Mouse (Mus musculus): ENCODE measurements around the gene Ttc28. TPM values are rescaled to one million over a fixed set of nuclear protein-coding genes. Genes with fewer than 3 reads are reported as not detected.

Gene Ttc28
- polyA plus RNA-seq, 1 experiment from 2014 or later, result 14.5 TPM

DNA sequence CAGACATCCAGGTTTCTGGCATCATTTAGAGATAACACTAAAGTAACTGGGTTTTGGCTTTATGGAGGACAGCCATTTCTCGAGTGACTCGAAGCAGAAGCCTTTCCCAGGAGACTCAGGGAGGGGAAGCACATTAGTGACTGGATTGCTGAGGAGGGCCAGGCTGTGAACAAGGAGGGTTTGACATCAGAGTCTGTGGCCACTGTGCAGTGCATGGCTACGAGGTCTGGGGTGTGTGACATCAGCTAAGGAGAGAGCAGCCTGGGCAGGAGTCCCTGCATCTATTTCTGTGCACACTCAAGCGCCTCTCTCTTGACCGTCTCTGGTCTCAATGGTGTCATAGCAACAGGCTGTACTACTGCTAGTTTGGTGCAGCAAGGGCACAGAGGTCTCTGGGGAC, 383.8 kb downstream of the Ttc28 start:
- peak overlapping the region; percentile 17; the same call in 1 of the 2 replicates for H3K9ac ChIP-seq (ENCODE audit: low read depth, low read length)
- H3K4me2 ChIP-seq (ENCODE audit: low read length), result no peak overlapping the region
- ATAC-seq, result 0 out of 2 replicates have a peak, but pooled peaks have one; percentile 25

DNA sequence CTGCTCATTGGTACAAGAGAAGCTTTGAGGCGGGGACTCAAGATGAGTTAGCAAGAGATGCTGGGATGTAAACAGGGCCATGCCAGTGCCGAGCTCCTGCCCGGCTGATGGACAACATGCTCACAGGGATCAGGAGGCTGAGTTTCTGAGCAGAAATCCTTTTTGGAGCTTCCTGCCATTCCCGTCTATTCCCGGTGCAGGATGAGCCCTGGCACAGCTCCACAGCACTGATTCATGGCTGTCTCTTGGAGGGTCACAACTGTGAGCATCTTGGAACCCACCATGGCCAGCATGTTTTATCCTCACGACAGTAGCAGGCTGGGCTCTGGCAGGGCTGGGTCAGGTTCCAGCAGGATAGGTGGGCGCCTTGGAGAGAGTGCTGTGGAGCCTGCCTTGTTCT, 384.9 kb downstream of the Ttc28 start:
- 82% methylated on average over 7 of the region's 7 CpGs for WGBS
- Histone ChIP-seq H3K9me3 (ENCODE audit: control insufficient read depth, low read length) (no peaks in the 10 kb centered on the region), H3K36me3 (ENCODE audit: control insufficient read depth, insufficient read depth, low read length) (peaks cover 15% of the 10 kb centered on the region; the same call in 1 of the 2 replicates)

More for the DNA sequence above, 383.8 kb downstream of the Ttc28 start:
- 23% methylated on average over 5 of the region's 5 CpGs for WGBS
- Histone ChIP-seq H3K4me3 (ENCODE audit: low read length) (no peak overlapping the region), H3K9me3 (ENCODE audit: control insufficient read depth, low read length) (no peaks in the 10 kb centered on the region), H3K4me1 (ENCODE audit: control insufficient read depth, insufficient read depth, low read depth, low read length) (peaks cover 23% of the 10 kb centered on the region), H3K36me3 (ENCODE audit: control insufficient read depth, insufficient read depth, low read length) (peaks cover 15% of the 10 kb centered on the region; the same call in 1 of the 2 replicates), H3K27me3 (replicated peaks; ENCODE audit: control insufficient read depth, insufficient read depth, low read length) (no peaks in the 10 kb centered on the region), H3K27ac (ENCODE audit: low read depth, low read length) (0 out of 2 replicates have a peak overlapping the region, but pooled peaks have one; percentile 36)

DNA sequence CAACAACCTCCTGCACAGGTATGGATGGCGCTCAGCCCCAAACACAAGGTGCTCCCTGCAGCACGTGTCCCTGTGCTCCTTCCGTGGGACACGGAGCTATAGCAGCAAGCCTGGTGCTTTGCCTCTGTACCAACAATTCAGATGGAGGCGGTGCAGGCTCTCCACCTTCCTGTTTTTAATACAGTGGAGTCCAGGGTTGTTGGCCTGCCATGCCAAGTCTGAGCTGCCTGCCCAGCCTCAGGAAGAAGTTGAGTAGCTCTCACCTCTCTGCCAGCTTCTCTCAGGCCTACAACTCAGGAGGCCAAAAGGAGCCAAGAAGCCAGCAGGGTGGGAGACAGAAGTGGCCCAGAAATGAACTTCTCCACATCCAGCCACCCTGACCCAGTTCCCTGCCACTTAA, 387.1 kb downstream of the Ttc28 start:
- 91% methylated on average over 5 of the region's 5 CpGs for WGBS
- peaks cover 27% of the 10 kb centered on the region for H3K4me1 ChIP-seq (ENCODE audit: control insufficient read depth, insufficient read depth, low read depth, low read length)
- H3K9ac ChIP-seq (ENCODE audit: low read depth, low read length), result no peak overlapping the region
- H3K4me3 ChIP-seq (ENCODE audit: low read length), result no peak overlapping the region
- no peak overlapping the region for H3K4me2 ChIP-seq (ENCODE audit: low read length)
- no peaks in the 10 kb centered on the region for H3K9me3 ChIP-seq (ENCODE audit: control insufficient read depth, low read length)
- H3K27me3 ChIP-seq (replicated peaks; ENCODE audit: control insufficient read depth, insufficient read depth, low read length), result no peaks in the 10 kb centered on the region
- peaks cover 15% of the 10 kb centered on the region; the same call in 1 of the 2 replicates for H3K36me3 ChIP-seq (ENCODE audit: control insufficient read depth, insufficient read depth, low read length)
- 0 out of 2 replicates have a peak overlapping the region, but pooled peaks have one; percentile 26 for H3K27ac ChIP-seq (ENCODE audit: low read depth, low read length)
- no peak for ATAC-seq

More for the DNA sequence above, 384.9 kb downstream of the Ttc28 start:
- Histone ChIP-seq H3K4me1 (ENCODE audit: control insufficient read depth, insufficient read depth, low read depth, low read length) (peaks cover 26% of the 10 kb centered on the region), H3K27ac (ENCODE audit: low read depth, low read length) (no peak overlapping the region), H3K27me3 (replicated peaks; ENCODE audit: control insufficient read depth, insufficient read depth, low read length) (no peaks in the 10 kb centered on the region), H3K4me3 (ENCODE audit: low read length) (no peak overlapping the region), H3K9ac (ENCODE audit: low read depth, low read length) (no peak overlapping the region), H3K4me2 (ENCODE audit: low read length) (no peak overlapping the region)
- no peak for ATAC-seq

DNA sequence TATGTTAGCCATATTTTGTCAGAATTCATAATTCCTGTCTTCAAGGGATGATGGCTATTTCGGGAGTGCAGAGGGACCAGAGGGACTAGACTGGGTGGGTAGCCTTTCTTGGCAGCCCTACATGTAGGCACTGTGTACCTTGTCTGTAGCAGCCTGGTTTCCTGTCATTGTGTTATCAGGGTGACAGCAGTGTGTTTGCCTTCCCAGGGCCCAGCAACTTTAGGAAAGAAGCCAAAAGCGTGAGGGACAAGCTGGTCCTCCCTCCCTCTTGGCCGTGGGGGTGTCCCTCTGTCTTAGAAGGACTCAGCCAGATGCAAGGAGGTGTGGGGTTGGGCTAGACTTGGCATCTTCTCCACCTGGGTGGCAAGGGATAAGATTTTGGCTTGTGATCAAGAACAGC, 387.5 kb downstream of the Ttc28 start:
- H3K4me2 ChIP-seq (ENCODE audit: low read length), result no peak overlapping the region
- H3K9ac ChIP-seq (ENCODE audit: low read depth, low read length), result no peak overlapping the region
- H3K9me3 ChIP-seq (ENCODE audit: control insufficient read depth, low read length), result no peaks in the 10 kb centered on the region
- peaks cover 23% of the 10 kb centered on the region for H3K4me1 ChIP-seq (ENCODE audit: control insufficient read depth, insufficient read depth, low read depth, low read length)
- ATAC-seq, result no peak
- no peaks in the 10 kb centered on the region for H3K27me3 ChIP-seq (replicated peaks; ENCODE audit: control insufficient read depth, insufficient read depth, low read length)
- peaks cover 15% of the 10 kb centered on the region; the same call in 1 of the 2 replicates for H3K36me3 ChIP-seq (ENCODE audit: control insufficient read depth, insufficient read depth, low read length)
- 68% methylated on average over 3 of the region's 3 CpGs for WGBS
- 0 out of 2 replicates have a peak overlapping the region, but pooled peaks have one; percentile 26 for H3K27ac ChIP-seq (ENCODE audit: low read depth, low read length)
- no peak overlapping the region for H3K4me3 ChIP-seq (ENCODE audit: low read length)

DNA sequence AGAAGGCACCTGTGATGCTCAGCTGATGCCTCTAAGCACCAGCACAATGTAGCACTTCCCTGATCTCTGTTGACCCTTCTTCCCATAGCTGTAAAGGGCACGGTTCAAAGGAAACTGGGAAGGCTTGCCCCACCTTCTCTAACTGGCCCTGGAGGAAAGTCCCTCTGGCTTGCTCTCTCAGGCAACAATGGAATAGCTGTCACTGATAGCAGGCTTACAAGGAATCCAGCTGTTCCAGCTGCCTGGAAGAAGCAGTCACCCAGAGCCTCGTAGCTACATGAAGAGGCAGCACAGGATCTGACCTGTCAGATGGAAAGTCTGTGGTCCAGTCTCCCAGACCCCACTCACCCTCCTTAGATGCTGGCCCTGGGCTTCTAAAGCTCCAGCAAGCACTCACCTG, 389.2 kb downstream of the Ttc28 start:
- WGBS, result 33% methylated on average over 2 of the region's 2 CpGs
- H3K27ac ChIP-seq (ENCODE audit: low read depth, low read length), result no peak overlapping the region
- no peak for ATAC-seq
- no peak overlapping the region for H3K4me3 ChIP-seq (ENCODE audit: low read length)
- H3K4me2 ChIP-seq (ENCODE audit: low read length), result no peak overlapping the region
- no peak overlapping the region for H3K9ac ChIP-seq (ENCODE audit: low read depth, low read length)
- peaks cover 5% of the 10 kb centered on the region for H3K4me1 ChIP-seq (ENCODE audit: control insufficient read depth, insufficient read depth, low read depth, low read length)
- peaks cover 17% of the 10 kb centered on the region; the same call in 1 of the 2 replicates for H3K36me3 ChIP-seq (ENCODE audit: control insufficient read depth, insufficient read depth, low read length)
- H3K27me3 ChIP-seq (replicated peaks; ENCODE audit: control insufficient read depth, insufficient read depth, low read length), result no peaks in the 10 kb centered on the region
- no peaks in the 10 kb centered on the region for H3K9me3 ChIP-seq (ENCODE audit: control insufficient read depth, low read length)

DNA sequence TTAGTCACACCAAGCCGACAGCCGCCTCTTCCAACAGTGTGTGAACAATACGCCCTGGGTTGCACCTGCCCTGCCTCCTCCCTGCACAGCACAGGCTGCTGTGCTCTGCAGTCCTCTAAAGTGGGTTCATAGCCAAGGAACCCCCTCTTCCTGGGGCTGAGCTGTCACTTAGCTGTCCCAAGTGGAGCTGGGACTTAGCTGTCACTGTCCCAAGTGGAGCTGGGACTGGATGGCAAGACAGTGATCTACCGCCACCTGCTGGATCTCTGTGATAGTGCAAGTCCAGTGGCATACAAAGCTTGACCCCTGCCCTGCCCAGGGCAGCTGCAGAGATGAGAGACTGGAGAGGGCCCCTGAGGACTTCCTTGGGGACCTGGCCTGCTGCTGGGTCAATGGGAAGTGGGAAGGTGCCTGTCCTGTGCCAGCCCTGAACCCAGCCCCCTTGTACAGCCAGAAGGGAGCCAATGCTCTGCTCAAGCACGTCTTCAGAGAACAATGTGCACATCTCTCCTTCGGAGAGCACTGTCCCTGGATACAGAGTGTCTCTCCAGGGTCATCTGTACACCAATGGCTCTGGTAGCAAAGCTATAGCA, 390.1 kb downstream of the Ttc28 start:
- Histone ChIP-seq H3K27me3 (replicated peaks; ENCODE audit: control insufficient read depth, insufficient read depth, low read length) (no peaks in the 10 kb centered on the region), H3K36me3 (ENCODE audit: control insufficient read depth, insufficient read depth, low read length) (peaks cover 18% of the 10 kb centered on the region; the same call in 1 of the 2 replicates), H3K9ac (ENCODE audit: low read depth, low read length) (no peak overlapping the region), H3K9me3 (ENCODE audit: control insufficient read depth, low read length) (no peaks in the 10 kb centered on the region), H3K4me1 (ENCODE audit: control insufficient read depth, insufficient read depth, low read depth, low read length) (peaks cover 4% of the 10 kb centered on the region), H3K4me2 (ENCODE audit: low read length) (no peak overlapping the region), H3K4me3 (ENCODE audit: low read length) (no peak overlapping the region), H3K27ac (ENCODE audit: low read depth, low read length) (no peak overlapping the region)
- peak; percentile 37 for ATAC-seq
- 33% methylated on average over 6 of the region's 6 CpGs for WGBS

DNA sequence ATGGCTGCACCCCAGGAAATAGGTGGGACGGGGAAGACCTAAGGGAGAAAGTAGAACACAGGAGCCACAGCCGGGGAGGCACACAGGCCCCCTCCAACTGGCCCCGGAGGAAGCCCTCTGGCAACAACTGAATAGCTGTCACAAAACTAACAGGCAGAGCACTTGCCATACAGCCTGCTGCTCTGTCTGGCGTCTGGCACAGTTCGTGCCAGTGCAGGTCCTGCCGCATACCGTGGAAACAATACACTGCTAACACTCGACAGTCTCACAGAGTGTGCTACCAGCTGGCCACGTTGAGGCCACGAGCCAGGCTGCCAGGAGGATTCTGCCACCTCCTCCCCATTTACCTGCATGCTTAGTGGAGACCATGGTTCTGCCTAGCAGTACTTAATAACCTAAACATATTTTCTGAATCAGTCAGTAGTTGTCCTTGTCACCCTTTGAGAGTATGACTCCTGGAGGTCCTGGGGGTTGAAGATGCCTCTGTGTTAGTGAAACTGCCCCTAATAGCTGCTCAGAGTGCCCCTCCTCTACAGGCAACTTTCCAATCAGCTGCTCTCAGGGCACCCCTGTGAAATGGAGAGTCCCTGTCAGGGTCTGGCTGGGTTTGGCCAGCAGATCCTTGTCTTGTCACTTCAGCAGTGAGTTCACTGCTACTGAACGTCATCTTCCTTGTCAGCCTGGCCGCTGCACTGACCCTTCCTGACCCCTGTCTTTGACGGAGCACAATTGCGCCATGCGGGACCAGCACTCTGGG, 390.8 kb downstream of the Ttc28 start:
- 39% methylated on average over 15 of the region's 15 CpGs for WGBS
- ATAC-seq, result peak; percentile 60
- Histone ChIP-seq H3K36me3 (ENCODE audit: control insufficient read depth, insufficient read depth, low read length) (peaks cover 18% of the 10 kb centered on the region; the same call in 1 of the 2 replicates), H3K9me3 (ENCODE audit: control insufficient read depth, low read length) (no peaks in the 10 kb centered on the region), H3K4me2 (ENCODE audit: low read length) (no peak overlapping the region), H3K4me1 (ENCODE audit: control insufficient read depth, insufficient read depth, low read depth, low read length) (peaks cover 4% of the 10 kb centered on the region), H3K9ac (ENCODE audit: low read depth, low read length) (no peak overlapping the region), H3K27me3 (replicated peaks; ENCODE audit: control insufficient read depth, insufficient read depth, low read length) (no peaks in the 10 kb centered on the region), H3K4me3 (ENCODE audit: low read length) (no peak overlapping the region), H3K27ac (ENCODE audit: low read depth, low read length) (no peak overlapping the region)

DNA sequence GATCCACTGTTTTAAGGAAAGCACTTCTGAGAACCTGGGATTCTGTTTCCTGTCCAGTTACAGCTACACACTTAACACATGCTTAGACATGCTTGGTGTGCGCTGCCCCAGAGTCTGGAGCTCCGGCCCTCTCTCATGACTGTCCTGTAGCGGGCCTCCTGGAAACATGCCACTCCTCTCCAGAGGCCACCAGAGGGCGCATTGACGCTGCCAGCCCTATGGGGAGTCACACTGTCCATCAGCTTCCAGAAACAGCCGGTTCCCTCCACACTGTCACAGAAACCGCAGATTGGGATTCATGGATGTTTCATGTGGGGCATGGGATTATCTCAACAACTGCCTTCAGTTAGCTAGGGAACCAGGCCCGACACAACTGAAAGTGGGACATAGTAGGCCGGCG, 394.0 kb downstream of the Ttc28 start:
- H3K4me3 ChIP-seq (ENCODE audit: low read length), result no peak overlapping the region
- peaks cover 24% of the 10 kb centered on the region for H3K36me3 ChIP-seq (ENCODE audit: control insufficient read depth, insufficient read depth, low read length)
- H3K27ac ChIP-seq (ENCODE audit: low read depth, low read length), result no peak overlapping the region
- ATAC-seq, result peak; percentile 55
- H3K4me1 ChIP-seq (ENCODE audit: control insufficient read depth, insufficient read depth, low read depth, low read length), result peaks cover 4% of the 10 kb centered on the region
- no peaks in the 10 kb centered on the region for H3K27me3 ChIP-seq (replicated peaks; ENCODE audit: control insufficient read depth, insufficient read depth, low read length)
- WGBS, result 32% methylated on average over 10 of the region's 10 CpGs
- no peak overlapping the region for H3K9ac ChIP-seq (ENCODE audit: low read depth, low read length)
- H3K4me2 ChIP-seq (ENCODE audit: low read length), result no peak overlapping the region
- H3K9me3 ChIP-seq (ENCODE audit: control insufficient read depth, low read length), result no peaks in the 10 kb centered on the region

DNA sequence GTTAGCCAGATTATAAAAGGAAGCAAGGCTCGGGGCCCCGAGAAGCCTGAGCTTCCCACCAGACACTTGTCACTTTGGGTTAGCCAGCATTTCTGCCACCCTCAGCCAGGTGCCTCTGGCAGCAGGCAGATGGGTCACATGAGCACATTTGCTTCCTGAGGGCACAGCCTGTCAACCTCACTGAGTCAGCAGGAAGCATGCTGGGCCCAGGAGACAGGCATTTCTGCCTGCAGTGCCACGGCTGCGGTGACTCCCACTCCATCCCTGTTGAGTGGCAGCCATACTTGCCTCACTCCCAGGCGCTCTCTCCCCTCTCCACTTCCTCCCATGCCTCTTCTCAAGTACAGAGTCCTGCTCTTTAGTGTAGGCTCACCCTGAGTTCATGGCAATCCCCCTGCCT, 395.3 kb downstream of the Ttc28 start:
- Histone ChIP-seq H3K4me3 (ENCODE audit: low read length) (no peak overlapping the region), H3K27ac (ENCODE audit: low read depth, low read length) (no peak overlapping the region), H3K36me3 (ENCODE audit: control insufficient read depth, insufficient read depth, low read length) (peaks cover 32% of the 10 kb centered on the region), H3K9ac (ENCODE audit: low read depth, low read length) (no peak overlapping the region), H3K4me1 (ENCODE audit: control insufficient read depth, insufficient read depth, low read depth, low read length) (no peaks in the 10 kb centered on the region), H3K27me3 (replicated peaks; ENCODE audit: control insufficient read depth, insufficient read depth, low read length) (no peaks in the 10 kb centered on the region), H3K9me3 (ENCODE audit: control insufficient read depth, low read length) (no peaks in the 10 kb centered on the region), H3K4me2 (ENCODE audit: low read length) (no peak overlapping the region)
- 70% methylated on average over 5 of the region's 5 CpGs for WGBS
- ATAC-seq, result no peak
